Mouse (Mus musculus) cerebellum, adult 18-20 months (tissue): Measurements from ENCODE around the gene Coq10b.
"Not testable (repeated sequence)": the region's sequence is repeated elsewhere in the genome, so short reads cannot be mapped to it uniquely, and the experiment has no call there.

ENCODE experiments used
- DNase-seq, 2 experiments: peaks; one replicate each; pipeline ENCODE4 v3.0.0; 2021

Coq10b gene

DNA sequence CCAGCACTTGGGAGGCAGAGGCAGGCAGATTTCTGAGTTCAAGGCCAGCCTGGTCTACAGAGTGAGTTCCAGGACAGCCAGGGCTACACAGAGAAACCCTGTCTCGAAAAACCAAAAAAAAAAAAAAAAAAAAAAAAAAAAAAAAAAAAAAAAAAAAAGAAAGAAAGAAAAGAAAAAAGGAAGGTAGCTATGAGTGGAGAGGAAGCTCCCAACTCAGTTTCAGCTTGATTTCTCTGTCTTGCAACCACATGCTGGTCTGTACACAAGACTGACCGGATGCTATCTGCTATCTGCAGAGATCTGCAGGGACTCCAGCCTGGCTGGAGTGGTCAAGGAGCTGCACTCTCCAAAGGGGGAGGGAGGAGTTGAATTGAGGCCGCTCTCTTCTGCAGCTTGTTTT, 5.8 kb downstream of the Coq10b start:
- not testable (repeated sequence) for DNase-seq

DNA sequence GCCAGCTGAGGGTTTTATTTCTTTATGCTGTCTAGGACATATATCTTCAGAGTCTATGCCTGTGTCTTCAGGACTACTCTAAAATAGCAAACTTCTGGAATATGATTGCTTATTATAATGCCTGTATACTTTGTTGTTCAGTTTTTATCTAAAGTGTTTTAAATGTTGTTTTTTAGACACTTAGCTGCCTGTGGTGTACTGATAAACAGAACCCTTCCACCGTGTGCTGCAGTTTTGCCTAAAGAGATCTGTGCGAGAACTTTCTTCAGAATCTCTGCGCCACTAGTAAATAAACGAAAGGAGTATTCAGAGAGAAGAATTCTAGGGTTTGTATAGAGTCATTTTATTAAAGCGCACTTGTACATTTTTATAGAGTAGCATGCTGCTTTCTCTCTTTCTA, 8.5 kb downstream of the Coq10b start:
- no peak for DNase-seq

DNA sequence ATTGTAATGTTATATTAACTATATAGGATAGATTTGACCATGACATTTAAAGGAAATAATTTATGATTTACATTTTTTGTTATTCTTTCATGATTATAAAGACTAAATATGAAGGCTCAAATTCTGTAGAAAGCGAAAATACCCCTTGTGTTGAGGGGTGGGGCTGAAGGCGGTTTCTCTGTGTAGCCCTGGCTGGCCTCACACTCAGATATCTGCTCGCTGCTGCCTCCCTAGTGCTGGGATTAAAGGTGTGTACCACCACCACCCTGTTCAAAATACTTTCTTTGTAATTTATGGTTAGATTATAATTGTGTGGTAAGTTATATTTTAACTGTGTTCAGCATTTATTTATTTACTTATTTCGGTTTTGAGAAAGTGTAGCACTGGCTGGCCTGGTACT, 9.2 kb downstream of the Coq10b start:
- DNase-seq, result no peak

DNA sequence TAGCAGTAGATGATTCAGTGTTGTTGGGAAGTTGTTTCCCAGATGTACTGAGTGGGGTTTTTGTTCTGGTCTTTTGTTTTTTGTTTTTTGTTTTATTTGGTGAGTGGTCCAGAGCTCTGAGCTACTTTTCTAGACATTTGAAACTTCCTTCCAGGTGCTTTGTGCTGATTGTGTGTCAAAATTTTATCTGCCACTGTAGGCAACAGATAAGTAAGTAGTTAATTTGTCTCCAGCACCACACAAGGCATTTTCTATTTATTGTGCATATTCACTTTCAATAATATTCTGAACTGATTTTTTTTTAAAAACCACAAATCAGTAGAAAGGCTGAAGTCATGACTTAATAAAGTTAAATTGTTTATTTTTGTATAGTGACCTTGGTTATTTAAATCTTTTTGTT, 19.8 kb downstream of the Coq10b start:
- DNase-seq, result not testable (repeated sequence)

DNA sequence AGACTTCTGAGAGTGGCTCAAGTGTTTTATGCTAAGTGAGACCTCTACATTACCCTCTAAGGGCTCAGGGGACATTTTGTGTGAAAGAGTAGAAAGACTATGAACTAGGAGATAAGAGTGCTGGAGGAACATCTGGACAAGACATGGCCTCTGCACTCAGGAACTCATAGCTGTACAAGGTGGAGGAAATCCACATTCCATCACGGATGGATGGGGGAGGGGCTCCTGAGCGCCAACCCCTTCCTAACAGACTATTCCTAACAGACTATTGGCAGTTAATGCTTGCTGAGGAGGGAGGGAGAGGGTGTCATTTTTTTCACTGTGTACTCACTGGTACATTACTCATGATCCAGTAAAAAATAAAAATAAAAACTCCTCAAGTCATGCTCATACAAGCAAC, 22.2 kb downstream of the Coq10b start:
- no peak for DNase-seq

DNA sequence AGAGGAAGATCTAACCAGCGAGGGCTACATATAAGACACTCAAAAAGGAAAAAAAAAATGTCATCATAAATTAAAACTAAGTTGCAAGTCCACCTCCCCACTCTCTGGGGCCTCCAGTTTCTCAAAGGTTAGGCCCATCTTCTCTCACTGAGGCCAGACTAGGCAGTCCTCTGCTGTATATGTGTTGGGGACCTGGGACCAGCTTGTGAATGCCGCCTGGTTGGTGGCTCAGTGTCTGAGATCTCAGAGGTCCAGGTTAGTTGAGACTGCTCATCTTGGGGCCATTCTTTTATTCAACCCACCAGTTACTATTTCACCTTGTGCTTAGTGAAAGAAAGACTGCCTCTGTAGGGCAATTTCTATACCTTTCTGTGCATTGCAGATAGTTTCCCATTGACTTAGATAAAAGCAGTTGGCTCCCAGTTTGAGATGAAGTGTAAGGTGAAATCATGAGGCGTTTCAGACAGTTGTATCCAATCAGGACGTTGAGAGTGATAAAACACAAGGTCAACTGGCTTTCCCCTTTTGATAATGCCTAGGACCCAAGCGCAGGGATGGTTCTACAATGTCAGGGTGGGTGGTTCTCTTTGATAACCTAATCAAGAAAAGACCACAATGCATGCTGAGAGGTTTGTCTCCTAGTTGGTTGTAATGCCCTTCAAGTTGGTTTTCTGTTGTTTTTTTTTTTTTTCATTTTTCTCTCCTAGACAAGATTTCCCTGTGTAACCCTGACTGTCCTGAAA, 23.3 kb downstream of the Coq10b start:
- no peak for DNase-seq

DNA sequence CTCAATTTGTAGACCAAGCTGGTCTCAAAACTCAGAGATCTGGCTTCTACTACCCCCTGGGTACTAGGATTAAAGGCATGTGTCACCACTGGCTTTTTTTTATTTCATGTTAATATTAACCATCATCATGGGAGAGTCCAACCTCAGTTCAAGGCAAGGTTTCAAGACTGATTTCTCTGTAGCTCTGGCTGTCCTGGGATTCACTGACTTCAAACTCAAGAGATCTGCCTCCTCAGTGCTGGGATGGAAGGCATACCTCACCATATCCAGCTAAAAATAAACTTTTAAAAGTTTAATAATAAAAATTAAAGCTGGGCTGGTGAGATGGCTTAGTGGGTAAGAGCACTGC, 23.8 kb downstream of the Coq10b start:
- DNase-seq, result no peak

DNA sequence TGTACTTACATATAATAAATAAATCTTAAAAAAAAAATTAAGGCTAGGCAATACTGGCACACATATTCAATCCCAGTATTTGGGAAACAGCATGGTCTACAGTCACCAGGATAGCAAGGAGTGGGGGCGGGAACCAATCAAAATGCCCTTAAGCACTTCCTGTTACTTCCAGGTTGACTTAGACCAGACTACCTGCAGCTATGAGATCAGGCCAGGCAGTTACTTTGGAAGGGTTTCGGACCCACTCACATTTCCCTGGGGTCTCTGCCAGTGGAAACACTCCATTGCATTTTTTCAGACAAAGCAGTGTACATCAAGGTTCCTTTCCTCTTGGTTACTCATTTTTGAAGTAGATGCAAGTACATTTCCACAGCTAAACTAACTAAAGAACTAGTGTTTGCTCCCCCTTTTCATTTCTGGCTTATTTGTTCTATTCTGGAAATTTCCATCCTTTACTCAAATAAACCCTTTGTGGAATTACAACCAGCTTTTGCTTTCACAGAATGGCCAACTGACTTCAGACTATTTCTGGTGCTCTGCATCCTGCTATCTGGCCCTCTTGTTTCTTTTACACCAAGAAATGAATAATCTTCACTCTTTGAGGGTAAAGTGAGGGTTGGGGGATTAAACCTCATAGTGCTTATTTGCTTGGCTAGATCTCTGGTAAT, 24.4 kb downstream of the Coq10b start:
- DNase-seq, result no peak

DNA sequence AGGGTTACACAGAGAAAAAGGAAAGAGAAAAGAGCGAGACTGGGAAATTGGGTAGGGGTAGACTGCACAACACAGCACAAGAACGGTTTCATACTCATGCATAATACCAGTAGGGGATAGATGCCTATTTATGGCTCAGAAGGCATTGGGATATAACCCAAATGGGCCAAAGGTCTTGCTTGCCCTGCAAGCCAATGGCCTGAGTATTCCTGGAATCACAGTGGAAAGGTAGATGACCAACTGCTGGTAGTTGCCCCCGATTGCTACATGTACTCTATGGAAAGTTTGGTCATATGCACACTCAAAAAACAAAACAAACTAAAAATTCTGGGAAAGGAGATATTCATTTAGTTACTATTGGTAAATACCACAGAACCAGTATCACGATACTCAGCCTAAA, 27.1 kb downstream of the Coq10b start:
- DNase-seq, result no peak

DNA sequence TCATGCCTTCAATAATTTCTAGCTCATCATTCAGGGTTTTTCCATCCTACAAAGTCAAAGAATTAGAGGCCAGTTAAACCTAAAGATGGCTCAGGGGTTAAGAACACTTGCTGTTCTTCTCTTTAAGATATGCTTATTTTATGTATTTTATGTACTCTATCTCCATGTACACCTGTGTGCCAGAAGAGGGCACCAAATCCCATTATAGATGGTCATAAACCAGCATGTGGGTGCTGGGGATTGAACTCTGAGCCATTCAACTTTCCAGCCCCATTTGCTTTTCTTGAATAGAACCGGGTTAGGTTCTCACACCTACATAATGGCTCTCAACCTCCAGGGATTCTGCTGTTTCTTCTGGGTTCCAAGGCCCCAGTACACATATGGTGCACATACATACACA, 29.5 kb downstream of the Coq10b start:
- no peak for DNase-seq

DNA sequence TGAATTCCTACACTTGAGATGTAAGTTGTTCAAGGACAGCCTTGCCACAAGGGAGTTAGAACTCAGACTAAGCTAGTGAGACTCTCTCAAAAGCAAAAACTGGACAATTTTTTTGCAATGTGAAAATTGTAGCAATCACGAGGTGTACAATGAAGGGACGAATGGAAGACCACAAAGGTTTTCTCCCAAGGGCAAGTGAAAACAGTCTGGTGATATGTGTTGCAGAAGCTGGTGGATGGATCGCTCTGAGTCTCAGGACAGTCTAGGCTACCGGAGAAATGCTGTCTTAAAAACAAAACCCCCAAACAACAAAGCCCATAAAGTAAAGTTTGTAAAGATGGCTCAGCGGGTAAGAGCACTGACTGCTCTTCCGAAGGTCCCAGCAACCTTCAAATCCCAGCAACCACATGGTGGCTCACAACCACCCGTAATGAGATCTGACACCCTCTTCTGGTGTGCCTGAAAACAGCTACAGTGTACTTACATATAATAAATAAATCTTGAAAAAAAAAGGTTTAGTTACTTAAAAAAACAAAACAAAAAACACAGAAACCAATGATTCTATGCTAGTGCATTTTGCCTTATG, 33.3 kb downstream of the Coq10b start:
- DNase-seq, result no peak

DNA sequence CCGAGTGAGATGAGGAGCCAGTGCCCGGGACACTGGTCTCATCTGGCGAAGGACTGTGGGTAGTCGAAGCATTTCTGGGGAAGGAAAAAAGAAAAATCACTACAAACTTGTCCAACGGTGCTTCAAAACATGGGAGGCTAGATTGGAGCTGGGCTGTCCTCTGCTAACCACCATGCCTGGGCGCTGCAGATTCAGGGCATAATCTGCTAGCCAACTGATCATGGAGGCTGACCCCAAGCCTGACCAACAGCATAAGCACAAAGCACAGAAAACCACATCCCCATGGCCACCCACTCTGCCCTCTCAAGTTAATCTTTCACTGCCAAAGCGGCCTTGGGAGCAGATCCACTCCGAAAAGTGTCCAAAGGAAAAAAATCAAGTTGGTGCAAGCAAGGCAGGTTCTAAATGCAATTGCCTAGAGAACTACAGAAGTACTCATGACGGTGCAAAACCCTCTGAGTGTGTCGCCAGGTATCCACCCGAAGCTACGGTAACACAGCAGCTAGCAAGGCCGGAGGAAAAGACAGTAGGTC, 34.4 kb downstream of the Coq10b start:
- no peak for DNase-seq

DNA sequence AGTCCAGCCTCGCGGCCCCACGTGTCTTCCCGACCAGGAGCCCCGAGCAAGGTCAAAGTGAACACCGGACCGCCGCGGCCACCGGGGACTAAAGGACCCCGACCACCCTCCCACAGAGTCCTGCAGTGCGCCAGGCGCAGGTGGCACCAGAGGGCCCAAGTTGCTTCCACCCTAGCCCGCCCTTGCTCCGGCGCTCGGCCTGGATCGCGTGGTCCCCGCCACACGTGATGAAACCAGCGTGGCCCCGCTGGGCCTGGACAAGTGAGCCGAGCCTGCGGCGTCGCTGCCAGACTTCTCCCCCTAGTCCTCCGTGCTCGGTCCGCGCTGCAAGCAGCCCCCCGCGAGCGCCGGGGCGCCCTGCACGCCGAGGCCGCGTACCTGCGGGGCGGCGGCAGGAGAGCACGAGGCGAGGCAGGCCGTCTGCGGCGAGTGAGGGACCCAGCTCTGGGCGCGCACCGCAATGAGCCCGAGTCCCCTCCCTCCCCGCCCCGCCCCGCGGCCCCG, 34.9 kb downstream of the Coq10b start:
- DNase-seq, result peak in 1 of 2 experiments; percentile 59

DNA sequence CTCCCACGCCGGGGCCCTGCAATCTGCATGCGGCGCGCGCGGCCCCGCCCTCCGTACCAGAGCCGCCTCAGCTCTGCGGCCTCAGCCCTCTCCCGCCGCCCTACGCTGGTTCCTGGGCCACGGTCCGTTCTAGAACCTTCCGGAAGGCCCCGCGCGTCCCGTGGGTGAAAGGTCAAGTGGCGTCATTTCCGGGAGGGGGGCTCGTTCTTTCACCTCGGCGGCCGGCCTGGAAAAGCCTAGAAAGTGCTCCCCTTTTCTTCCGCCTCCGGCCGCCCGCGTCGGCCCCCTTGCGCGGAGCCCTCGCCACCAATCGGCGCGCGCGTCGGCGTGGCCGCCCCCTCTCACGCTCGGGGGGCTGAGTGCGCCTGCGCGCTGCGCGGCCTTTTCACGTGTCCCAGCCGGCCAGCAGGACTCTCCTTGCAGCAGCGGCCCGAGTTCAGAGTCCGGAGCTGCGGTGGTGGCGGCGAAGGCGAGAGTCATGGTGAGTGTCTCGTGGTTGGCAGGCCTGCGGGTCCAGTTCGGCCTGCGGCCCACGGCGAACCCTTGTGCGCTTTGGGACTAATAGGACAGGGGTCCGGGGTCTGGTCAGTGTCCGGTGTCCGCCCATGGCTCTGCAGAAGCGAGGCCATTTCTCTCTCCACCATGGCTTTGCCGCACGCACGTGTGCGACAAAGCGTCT, 35.5 kb downstream of the Coq10b start, which contains the start of the genes Hspe1 and Hspd1:
Gene Hspe1 (plus strand): TSS at position 201 of the 679 bp plus-strand sequence.
Gene Hspd1 (minus strand): TSS at position 312 of the 679 bp plus-strand sequence.
- peak; percentile 97 to 98 for DNase-seq

DNA sequence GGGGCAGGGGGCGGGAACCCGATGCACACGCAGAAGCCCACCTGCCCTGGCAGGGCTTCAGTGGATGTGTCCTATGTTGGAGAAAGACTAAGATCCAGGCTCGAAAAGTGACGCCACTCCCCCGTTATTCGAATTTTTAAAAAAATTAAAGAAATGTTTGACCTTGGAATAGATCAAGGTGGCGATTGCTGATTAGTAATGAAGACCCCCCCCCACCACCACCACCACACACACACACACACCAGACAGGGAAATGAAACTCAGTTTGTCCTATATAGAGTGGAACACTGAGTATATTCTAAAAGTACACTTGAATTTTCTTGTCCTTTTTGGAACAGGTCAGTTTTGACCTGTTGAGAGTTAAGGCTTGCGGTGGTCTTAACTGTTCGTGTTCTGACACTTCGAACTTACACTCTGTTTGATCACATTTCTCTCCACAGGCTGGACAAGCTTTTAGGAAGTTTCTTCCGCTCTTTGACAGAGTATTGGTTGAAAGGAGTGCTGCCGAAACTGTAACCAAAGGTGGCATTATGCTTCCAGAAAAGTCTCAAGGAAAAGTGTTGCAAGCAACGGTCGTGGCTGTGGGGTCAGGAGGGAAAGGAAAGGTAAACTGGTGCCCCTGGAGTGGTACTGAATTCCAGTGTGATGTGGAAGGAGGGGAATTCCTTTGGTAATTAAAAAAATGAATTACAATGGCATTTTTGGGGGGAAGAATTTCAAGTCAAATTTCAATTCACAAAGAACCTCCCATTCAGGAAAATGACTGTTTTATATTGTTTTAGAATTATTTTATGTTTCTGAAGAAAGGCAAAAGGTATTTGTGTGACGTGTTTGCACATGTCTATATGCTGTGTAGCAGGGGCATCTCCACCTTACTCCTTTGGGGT, 36.3 kb downstream of the Coq10b start:
- no peak for DNase-seq

DNA sequence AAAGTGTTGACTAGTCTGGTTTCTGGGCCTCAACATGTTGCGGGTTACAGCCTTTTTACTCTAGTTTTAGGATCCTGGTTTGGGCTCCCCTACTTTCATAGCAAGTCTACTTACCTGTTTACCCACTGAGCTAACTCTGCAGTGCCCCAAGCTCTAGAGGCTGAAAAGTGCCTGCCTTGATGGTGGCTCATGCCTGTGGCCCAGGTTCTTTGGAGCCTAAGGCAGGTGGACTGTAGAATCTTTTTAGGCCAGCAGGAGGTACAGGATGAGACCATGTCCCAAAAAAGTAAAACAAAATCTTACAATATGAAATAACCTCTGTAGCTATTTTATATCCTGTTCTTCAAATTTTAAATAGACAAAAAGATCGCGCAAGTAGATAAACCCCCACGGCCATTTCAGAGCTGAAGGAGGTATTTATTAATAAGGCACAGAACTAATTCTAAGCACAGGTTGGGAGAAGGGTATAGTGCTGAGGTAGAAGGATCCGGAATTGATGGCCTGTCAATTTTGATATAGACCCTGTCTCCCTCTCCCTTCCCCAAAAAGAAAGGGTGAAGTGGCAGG, 37.0 kb downstream of the Coq10b start:
- no peak for DNase-seq

DNA sequence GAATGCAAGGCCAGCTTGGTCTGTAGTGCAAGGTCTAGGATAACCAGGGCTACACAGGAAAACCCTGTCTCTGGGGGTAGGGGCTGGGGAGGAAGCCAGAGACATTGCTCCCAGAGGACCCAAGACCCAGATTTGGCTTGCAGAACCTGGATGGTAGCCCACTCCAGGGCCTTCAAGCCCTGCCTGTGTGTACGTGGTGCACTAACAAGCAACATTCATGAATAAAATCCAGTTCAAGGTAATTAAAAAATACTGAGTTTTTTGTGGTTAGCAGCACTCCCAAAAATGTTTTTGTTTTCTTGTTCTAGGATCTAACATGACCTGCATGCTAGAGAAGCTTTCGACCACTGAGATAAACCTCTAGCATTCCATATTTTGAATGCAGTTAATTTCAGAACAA, 39.5 kb downstream of the Coq10b start:
- no peak for DNase-seq

DNA sequence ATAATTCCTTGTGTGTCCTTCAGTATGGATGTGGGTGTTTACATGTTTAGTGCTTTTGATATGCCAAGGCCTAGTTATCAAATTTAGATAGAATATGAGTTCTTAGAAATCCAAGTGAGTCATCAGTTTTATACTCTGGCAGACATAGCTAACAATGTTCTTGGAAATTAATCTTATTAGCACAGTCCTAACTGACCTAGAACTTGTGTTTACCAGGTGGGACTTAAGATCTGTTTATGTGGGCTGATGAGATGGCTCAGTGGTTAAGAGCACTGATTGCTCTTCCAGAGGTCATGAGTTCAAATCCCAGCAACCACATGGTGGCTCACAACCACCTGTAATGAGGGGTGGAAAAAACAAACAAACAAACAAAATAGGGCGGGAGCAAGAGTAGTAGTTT, 39.9 kb downstream of the Coq10b start:
- DNase-seq, result no peak

DNA sequence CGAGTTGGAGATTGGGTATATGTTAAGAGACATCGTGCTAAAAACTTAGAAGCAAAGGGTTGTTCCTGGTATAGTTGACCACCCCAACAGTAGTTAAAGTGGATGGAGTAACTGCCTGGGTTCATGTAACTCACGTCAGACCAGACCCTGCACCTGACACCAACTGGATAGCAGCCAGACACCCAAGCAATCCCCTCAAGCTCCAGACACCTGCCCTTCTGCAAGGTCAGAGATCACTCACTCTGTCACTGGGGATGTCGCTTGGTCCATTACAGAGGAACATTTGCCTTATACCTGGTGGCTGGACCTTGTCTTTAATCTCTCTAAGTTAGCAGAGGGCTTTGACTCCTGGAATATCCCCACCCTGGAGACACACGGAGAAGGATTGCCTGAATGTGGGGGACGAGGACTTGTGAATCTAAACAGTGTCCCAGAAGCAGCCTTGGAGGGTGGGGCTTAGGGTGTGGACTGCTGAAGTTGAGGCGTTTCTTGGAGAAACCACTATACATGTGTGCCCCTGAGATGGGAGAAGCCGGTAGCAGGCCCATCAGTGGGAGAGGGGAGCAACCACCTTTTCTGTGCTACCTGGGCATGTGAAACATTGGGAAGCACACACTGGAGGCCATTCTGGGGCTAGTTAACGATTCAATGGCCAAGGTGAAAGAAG, 54.5 kb downstream of the Coq10b start:
- DNase-seq, result no peak

DNA sequence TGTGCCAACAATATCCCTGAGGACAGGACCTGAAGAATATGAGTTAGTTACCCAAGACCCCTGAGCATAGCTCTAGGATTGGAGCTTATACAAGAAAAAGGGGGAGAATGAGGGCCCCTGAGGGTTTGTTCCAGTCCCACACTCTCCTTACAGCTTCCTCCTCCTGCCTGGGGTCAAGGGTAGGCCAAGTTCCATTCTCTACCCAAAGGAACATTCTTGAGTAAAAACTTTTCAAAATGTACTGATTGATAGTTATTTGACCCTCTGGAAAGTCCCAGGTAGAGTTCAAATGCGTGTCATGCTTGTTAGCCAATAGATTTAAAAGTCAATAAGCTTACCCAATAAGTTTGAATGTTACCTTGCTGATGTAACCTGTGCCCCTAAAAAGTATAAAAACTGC, 55.1 kb downstream of the Coq10b start:
- no peak for DNase-seq

DNA sequence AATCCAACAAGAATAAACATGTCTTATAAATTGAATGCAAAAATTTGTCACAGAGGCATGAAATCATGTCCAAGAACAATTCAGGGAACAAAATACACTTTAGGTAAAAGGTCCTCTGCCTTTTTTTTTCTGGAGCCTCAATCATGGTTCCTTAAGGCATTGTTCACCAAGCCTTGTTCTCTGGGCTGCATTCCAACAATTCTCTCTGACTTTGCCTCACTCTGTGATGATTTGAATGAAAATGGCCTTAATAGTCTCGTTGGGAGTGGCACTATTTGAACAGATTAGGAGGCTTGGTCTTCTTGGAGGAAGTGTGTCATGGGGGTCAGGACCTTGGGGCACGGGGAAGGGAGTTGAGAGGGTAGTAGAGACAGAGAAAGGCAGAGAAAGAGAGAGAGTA, 55.9 kb downstream of the Coq10b start:
- DNase-seq, result no peak
